In the genomic region with DNA sequence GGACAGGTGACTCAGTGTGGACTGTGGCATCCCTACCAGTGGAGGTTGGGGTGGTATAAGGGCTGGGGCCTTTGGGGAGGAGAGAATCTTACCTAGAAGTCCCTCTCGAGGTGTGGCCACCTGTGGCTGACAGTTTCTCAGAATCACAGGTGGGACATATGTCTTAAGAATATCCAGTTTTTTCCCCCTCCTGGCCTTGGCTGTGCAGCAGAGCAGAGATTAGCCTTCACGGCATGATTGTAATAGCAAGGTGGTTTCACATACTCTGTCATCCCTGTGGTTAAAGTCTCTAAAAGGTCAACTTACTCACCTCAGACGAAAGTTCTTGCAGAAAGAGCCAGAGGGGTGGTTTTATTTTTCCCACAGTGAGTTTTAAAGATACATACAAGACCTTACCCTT, we compare ENCODE assay signal across 8 mouse cellular contexts. TPM values are rescaled to one million over a fixed set of nuclear protein-coding genes. Genes with fewer than 3 reads are reported as not detected.
DNase-seq lines count a peak whose midpoint lies in the region; ATAC-seq and TF ChIP-seq lines count a peak whose summit lies in the region.

No protein-coding gene starts in this region.

- H3K27me3 ChIP-seq in embryonic facial prominence, embryonic 12.5 days = peaks cover 25% of the 10 kb centered on the region
- no peaks in the 10 kb centered on the region for H3K27me3 ChIP-seq in intestine, embryonic 16.5 days (replicated peaks; ENCODE audit: control insufficient read depth, insufficient read depth, low read length)
- peaks cover 37% of the 10 kb centered on the region for H3K27me3 ChIP-seq in neural tube, embryonic 14.5 days (ENCODE audit: control insufficient read depth, insufficient read depth, low read length)

- H3K9me3 ChIP-seq in embryonic facial prominence, embryonic 12.5 days = no peaks in the 10 kb centered on the region
- no peaks in the 10 kb centered on the region for H3K9me3 ChIP-seq in intestine, embryonic 16.5 days (ENCODE audit: control insufficient read depth, low read length)
- H3K9me3 ChIP-seq in neural tube, embryonic 14.5 days (ENCODE audit: control insufficient read depth, low read length) = no peaks in the 10 kb centered on the region

- peak overlapping the region; percentile 96 for H3K4me2 ChIP-seq in embryonic facial prominence, embryonic 12.5 days (replicated peaks)
- peak overlapping the region; percentile 88 for H3K4me2 ChIP-seq in intestine, embryonic 16.5 days (ENCODE audit: low read depth, low read length)
- H3K4me2 ChIP-seq in neural tube, embryonic 14.5 days (ENCODE audit: low read depth, low read length) = peak overlapping the region; percentile 81

- peak overlapping the region; percentile 84 for H3K4me3 ChIP-seq in lung, adult 2 months (replicated peaks; ENCODE audit: extremely low read depth, low read depth, low read length)
- H3K4me3 ChIP-seq in embryonic facial prominence, embryonic 12.5 days = peak overlapping the region; percentile 84
- peak overlapping the region; percentile 96 for H3K4me3 ChIP-seq in intestine, embryonic 16.5 days (ENCODE audit: low read length)
- H3K4me3 ChIP-seq in neural tube, embryonic 14.5 days (ENCODE audit: low read depth, low read length) = peak overlapping the region; percentile 77

- intact Hi-C loops in gastrocnemius, postnatal 14 days (cut with DNase I; ENCODE audit: low total_unique reads) = loop anchor here (10.0 kb wide), 1 partner anchor 64 kb away; no protein-coding TSS in a partner anchor

- no peak for TF ChIP-seq CTCF in lung, adult 2 months (IDR thresholded peaks at IDR 0.05; ENCODE audit: insufficient read depth, low read length)

- H3K9ac ChIP-seq in embryonic facial prominence, embryonic 12.5 days = peak overlapping the region; percentile 77; the same call in 1 of the 2 replicates
- peak overlapping the region; percentile 89 for H3K9ac ChIP-seq in intestine, embryonic 16.5 days (ENCODE audit: low read depth, low read length)
- no peak overlapping the region for H3K9ac ChIP-seq in neural tube, embryonic 14.5 days (replicated peaks; ENCODE audit: low read depth, low read length)

- ATAC-seq in embryonic facial prominence, embryonic 12.5 days (ENCODE audit: insufficient number of reproducible peaks, insufficient read depth, low FRiP score, low TSS enrichment) = no peak
- ATAC-seq in intestine, embryonic 16.5 days = peak; percentile 10; the same call in 1 of the 2 replicates
- no peak for ATAC-seq in neural tube, embryonic 14.5 days (ENCODE audit: low read depth)
- ATAC-seq in erythroid progenitor cell, adult 5-6 weeks (replicated peaks; ENCODE audit: low FRiP score, poor library complexity, severe bottlenecking) = no peak

- 11% methylated on average over 3 of the region's 3 CpGs for WGBS in lung, adult 2 months
- 10% methylated on average over 3 of the region's 3 CpGs for WGBS in embryonic facial prominence, embryonic 12.5 days
- 25% methylated on average over 3 of the region's 3 CpGs for WGBS in intestine, embryonic 16.5 days
- WGBS in neural tube, embryonic 14.5 days = 27% methylated on average over 3 of the region's 3 CpGs

- no peak overlapping the region for H3K27ac ChIP-seq in embryonic facial prominence, embryonic 12.5 days
- H3K27ac ChIP-seq in intestine, embryonic 16.5 days (ENCODE audit: low read length) = peak overlapping the region; percentile 96; the same call in 1 of the 2 replicates
- no peak overlapping the region for H3K27ac ChIP-seq in neural tube, embryonic 14.5 days (ENCODE audit: low read depth, low read length)

- no peak for DNase-seq in lung, adult 2 months
- no peak for DNase-seq in lung, adult 18-20 months
- no peak for DNase-seq in gastrocnemius, postnatal 14 days
- no peak for DNase-seq in right cerebral cortex, postnatal 10 days (ENCODE audit: low spot score in 2 of 2)

- H3K36me3 ChIP-seq in embryonic facial prominence, embryonic 12.5 days = no peaks in the 10 kb centered on the region
- H3K36me3 ChIP-seq in intestine, embryonic 16.5 days (ENCODE audit: control insufficient read depth, insufficient read depth, low read length) = no peaks in the 10 kb centered on the region
- no peaks in the 10 kb centered on the region for H3K36me3 ChIP-seq in neural tube, embryonic 14.5 days (ENCODE audit: control insufficient read depth, insufficient read depth, low read length)

- peaks cover 13% of the 10 kb centered on the region for H3K4me1 ChIP-seq in lung, adult 2 months (ENCODE audit: control insufficient read depth, insufficient read depth, low read length)
- peaks cover 11% of the 10 kb centered on the region; the same call in 1 of the 2 replicates for H3K4me1 ChIP-seq in embryonic facial prominence, embryonic 12.5 days
- H3K4me1 ChIP-seq in intestine, embryonic 16.5 days (ENCODE audit: control insufficient read depth, insufficient read depth, low read length) = peaks cover 15% of the 10 kb centered on the region
- H3K4me1 ChIP-seq in neural tube, embryonic 14.5 days (ENCODE audit: control insufficient read depth, insufficient read depth, low read length) = peaks cover 13% of the 10 kb centered on the region

- no peak for TF ChIP-seq POLR2A in lung, adult 2 months (IDR thresholded peaks at IDR 0.05; ENCODE audit: borderline replicate concordance, extremely low read depth, low read depth, low read length)

RNA-seq across cellular contexts. Expression of a gene that starts 2.4 kb away (rescaled TPM):
- polyA plus RNA-seq in lung, adult 2 months (2012; rRNA removed) = 16.9 and 22.5 TPM in 2 replicates
- 7.5 and 7.7 TPM in 2 replicates for polyA plus RNA-seq in embryonic facial prominence, embryonic 12.5 days (2016; fragmentation: Nextera tagmentation; extraction: Ambion mirVana)
- 3.5 and 4.4 TPM in 2 replicates for polyA plus RNA-seq in intestine, embryonic 16.5 days (2015; fragmentation: Nextera tagmentation; extraction: Ambion mirVana)
- 2.1 and 3.6 TPM in 2 replicates for polyA plus RNA-seq in neural tube, embryonic 14.5 days (2014; fragmentation: Nextera tagmentation; extraction: Ambion mirVana)
- total RNA-seq in gastrocnemius, postnatal 14 days (2021) = 10 to 100 TPM; 10.1 to 32.8 TPM
- total RNA-seq in erythroid progenitor cell, adult 5-6 weeks (2015; ENCODE audit: low replicate concordance) = 10.5 and 11.3 TPM in 2 replicates
- total RNA-seq in erythroid progenitor cell, adult 5-6 weeks (2017; ENCODE audit: low replicate concordance) = 0.90 and 0.91 TPM in 2 replicates
